Mouse (Mus musculus) retina, postnatal 7 days (tissue): ENCODE results near the gene Ago1.

Experiments used
- DNase-seq: peaks from one replicate; pipeline ENCODE4 v3.0.0-alpha.2; 2012; ENCODE audit warnings: low read depth, low spot score

Gene Ago1

DNA sequence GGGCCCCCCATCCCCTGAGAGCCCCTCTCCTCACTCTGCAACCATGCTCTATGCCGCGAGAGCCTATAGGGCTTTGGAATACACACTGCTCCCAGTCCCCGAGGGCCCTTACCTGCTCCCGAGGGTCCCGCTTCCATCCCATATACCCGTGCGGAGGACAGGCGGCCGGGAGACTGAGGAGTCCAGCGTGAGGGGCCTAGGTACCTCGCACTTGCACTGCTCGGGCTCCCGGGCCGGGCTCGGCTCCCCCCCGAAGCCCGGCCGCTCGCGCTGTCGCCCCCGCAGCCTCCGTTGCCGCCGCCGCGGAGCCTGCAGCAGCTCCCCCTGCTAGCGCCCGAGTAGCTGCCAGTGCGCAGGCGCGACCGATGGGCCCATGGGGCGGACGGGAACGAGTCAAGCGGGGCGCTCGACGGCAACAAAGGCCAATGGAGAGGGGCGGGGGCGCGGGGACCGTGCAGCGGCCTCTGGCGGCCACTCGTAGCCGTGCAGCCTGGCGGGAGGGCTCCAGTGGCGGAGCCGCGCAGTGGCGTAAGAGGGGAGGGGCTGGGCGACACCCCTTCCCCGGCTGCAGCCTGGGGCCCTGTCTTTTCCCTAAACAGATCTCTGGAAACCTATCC is at the start of gene Ago1:
TSS of gene Ago1 (minus strand) at position 299 of the 617 bp plus-strand sequence.
- peak; percentile 94 for DNase-seq

GRCm38 (mm10) chr4:126512308-126513066 is 44.1 kb upstream of the Ago1 start:
- DNase-seq, result no peak

DNA sequence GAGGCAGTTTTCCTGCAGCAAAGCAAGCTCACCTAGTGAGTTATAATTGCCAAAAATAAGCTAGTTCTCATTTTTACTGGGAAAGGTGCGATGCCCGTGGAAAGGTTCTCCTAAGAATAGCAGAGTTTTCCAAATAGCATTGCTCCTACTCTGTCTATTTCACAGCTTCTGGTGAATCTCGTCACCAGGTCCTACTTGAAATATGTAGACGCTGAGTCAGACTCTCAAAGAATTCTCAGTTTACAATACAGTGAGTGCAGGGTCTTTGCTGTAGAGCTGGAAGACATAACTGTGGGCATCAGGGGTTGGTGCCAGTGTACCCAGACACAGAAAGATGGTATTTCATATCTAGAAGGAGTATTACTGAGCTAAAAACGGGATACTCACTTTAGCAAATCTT is 42.6 kb upstream of the Ago1 start:
- DNase-seq, result no peak

GRCm38 (mm10) chr4:126509072-126509471 is 40.7 kb upstream of the Ago1 start:
- no peak for DNase-seq

DNA sequence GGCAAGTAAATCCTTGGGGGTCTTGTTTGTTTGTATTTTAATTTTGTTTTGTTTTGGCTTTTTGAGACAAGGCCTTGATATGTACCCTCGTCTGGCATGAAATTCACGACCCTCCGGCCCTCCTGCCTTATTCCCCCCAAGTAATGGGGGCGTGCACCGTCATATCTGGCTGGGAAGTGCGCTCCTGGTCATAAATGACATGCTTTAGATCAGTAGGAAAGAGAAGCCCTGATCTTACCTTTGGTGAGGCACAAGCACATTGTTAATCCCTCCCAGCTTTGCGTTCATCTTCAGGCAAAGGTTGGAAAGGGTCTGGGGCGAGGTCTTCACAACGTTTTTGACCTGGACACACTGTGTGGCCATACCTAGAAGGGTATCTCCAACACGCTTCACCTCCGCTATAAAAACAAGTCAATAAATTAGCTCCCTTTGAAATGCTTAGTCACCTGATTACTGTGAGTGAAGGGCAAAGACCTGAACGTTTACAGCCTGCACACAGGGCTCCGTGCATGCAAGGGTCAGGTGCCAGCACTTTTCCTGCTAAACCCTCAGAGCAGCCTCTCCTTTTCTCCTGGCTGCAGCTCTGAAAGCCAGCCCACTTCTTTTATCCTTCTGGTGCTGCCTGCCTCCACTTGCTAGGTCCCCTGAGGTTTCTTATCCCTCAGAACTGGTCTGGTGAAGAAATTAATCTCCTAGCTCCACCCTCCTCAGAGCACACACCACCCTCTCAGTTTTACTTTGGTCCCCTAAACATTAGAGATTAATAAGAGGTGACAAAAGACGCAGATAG is 39.9 kb upstream of the Ago1 start:
- DNase-seq, result no peak

- no peak for DNase-seq
Measured at GRCm38 (mm10) chr4:126502977-126503309, 34.6 kb upstream of the Ago1 start.

GRCm38 (mm10) chr4:126502141-126502976 is 34.0 kb upstream of the Ago1 start:
- no peak for DNase-seq

DNA sequence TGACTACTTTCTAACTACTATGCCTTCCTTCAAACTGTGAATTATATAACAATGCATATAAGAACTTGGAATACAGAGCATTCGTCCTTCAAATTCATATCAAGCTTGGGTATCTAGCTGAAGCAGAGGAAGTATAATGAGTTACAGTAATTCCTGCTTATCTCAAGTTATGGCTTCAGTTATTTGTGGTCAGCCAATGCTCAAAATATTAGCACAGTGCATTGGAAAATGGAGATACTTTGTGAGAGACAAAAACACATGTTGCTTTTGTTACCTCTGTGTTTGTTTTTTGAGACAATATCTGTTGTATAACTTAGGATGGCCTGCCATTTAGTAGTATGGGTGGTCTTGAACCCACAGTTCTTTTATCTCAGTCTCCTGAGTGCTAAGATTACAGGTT is 30.2 kb upstream of the Ago1 start:
- DNase-seq, result no peak

GRCm38 (mm10) chr4:126496963-126497362 is 28.6 kb upstream of the Ago1 start:
- DNase-seq, result no peak

DNA sequence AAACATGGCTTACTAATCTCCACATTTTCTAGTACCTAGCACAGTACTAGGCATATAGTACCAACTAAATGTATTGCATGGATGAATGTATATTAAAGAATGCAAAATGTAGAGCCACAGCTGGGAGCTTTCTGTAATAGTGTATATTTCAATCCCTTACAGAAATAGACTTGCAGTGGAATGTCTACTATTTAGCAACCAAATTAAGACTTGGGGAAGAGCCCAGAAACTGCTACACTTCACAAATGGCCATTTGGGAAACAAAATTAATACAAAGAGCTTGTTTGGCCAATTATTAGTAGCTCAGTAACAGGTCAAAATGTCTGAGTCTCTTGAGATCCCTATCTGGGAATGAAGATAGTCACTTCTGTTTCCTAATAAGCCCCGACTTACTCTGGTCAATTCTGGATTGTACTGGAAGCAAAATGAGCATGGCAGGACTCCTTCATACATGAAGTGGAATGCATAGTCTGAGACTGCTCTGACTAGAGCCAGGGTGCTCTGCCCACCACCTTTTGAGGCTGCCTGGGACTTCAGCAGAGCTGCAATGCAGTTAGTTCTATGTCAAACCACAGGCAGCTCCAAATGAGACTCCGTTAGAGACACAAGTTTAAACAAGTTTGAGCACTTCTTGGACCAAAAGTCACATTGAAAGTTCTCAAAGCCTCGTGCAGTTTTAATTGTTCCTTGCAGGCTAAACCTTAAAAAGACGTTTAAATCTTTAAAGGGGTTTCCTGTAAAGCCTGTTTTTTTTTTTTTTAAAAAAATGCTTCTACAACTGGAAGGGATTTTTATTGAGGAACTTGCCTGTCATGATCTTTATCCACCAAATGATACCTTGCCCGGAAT is 27.8 kb upstream of the Ago1 start:
- DNase-seq, result no peak

DNA sequence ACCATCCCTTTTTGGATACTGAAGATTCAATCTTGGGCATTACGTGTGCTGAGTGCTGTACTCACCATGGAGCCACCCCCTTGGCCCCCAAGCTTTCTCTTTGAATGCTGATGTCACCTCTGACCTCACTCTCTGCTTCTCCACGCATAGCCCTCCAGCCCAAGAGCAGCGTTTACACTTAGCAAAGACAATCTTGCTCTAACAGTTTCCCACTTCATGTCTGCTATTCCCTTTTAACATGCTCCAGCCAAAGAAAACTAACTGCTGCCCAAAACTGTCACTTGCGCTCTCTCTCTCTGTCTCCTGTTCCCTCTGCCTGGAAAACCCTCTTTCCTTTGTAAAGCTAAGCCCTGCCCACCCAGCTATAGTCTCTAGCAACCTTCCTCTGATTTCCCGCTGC is 27.1 kb upstream of the Ago1 start:
- no peak for DNase-seq

DNA sequence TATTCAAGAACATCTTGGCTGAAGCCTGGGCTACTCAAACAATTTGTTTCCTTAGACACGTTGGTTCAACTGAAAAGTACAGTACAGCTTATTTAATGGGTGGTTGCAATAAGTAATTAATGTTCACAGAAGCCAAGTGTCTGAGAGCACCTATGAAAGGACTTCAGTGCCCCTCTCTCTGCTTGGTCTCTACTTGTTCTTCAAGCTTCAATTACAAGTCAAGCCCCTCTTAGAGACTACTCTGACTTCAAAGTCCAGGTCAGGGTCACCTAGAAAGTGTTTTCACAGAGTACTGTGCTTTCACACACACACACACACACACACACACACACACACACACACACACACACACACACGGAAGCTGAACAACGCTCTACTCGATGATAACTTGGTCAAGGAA is 25.0 kb upstream of the Ago1 start:
- DNase-seq, result no peak

- DNase-seq, result no peak
Measured at GRCm38 (mm10) chr4:126491977-126492376, 23.6 kb upstream of the Ago1 start.

DNA sequence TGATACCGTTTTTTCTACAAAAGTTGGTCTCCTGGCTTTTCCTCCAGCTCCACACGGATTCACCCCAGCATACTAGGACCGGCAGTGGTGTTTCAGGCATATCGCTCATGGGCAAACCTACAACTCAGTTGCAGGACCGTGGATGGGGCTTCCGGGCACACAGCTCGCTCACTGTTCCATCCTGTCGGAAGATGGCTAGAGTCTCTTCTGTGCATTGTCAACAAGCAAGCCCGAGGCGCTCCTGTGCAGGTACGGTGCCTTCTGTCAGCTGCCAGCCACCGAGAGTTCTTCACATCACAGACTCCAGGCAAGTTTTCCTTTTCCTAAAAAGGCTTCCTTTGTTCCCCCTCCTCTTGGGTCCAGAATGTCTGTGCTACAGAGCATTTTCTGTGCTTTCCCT is 22.3 kb upstream of the Ago1 start:
- DNase-seq, result no peak

- DNase-seq, result no peak
Measured at GRCm38 (mm10) chr4:126489811-126490210, 21.4 kb upstream of the Ago1 start.

- no peak for DNase-seq
Measured at GRCm38 (mm10) chr4:126486217-126486616, 17.8 kb upstream of the Ago1 start.

DNA sequence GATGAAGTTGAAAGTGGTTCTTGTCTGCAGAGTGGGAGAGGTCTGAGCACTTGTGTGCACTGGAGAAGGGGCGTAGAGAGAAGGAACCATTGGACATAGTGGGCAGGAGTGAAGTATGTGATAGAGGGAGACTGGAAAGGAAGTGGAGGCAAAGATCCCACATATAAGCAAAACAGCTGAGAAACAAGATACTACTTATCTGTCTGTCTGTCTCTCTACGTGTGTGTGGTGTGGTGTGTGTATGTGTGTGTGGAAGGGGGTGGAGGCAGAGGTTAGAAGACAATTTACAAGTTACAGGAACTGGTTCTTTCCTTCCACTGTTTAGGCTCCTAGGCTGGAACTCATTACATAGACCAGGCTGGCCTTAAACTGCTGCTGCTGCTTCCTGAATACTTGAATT is 16.7 kb upstream of the Ago1 start:
- no peak for DNase-seq

DNA sequence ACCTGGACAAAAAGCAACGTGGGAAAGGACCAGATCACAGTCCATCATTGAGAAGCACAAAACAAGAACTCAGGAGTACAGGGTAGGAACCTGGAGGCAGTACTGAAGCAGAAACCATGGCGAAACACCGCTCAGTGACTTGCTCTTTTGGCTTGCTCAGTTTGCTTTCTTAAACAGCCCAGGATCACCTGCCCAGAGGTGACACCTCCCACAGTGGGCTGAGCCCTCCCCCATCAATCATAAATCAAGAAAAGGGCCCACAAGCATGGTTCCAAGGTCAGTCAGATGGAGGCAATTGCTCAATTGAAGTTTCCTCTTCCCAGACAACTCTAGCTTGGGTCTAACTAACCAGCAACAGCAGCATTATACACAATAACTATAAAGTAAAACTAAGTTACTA is 15.5 kb upstream of the Ago1 start:
- DNase-seq, result no peak

DNA sequence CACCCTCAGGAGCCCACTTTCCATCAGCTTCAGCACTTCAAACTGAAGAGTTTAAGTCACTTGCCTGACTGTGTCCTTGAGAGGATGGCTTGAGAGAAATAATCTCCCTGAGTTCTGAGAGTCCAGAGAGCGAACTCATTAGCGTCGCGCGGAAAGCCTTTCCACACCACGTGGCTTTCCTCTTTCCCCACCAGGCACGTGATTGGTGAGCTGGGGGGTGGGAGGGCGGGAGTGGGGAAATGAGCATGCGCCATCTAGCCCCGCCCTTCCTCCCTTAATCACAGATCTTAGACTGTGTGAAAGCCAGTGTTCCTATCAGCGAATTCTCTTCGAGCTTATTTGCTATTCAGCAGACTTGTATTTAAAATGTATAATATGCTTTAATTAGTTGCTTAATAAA is 14.6 kb upstream of the Ago1 start:
- DNase-seq, result no peak

DNA sequence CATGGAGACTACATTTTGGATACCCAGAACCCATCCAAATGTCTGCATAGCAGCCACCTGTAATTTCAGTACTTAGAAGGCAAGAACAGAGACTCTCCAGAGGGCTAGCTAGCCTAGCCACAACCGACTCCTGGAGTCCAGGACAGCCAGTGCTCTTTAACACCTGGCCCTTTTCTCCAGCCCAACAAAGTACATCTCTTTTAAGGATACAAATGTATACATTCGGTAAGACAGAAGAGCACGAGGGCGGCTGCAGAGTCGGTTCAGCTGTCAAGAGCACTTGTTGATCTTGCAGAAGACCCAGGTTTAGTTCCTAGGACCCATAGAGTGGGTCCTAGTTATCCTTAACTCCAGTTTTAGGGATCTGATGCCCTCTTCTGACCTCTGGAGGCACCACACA is 13.1 kb upstream of the Ago1 start:
- DNase-seq, result no peak

DNA sequence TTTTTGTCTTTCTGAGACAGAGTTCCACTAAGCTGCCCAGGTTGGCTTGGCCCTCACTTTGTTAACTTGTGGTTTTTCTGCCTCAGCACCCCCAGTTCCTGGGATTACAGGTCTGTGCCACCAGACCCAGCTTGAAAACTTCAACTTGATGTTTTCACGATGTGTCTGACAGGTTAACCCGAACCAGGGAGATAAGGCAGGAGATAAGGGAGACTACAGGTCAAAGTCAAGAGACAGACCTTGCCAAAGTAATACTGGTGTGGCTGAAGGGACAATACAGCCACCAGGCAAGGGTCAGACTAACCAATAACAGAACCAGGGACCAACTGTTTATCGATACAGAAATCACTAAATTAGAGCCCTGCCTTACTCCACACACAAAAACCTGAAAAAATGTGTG is 11.9 kb upstream of the Ago1 start:
- no peak for DNase-seq
